22 mouse cellular contexts compared by ENCODE assay signal in the genomic region with DNA sequence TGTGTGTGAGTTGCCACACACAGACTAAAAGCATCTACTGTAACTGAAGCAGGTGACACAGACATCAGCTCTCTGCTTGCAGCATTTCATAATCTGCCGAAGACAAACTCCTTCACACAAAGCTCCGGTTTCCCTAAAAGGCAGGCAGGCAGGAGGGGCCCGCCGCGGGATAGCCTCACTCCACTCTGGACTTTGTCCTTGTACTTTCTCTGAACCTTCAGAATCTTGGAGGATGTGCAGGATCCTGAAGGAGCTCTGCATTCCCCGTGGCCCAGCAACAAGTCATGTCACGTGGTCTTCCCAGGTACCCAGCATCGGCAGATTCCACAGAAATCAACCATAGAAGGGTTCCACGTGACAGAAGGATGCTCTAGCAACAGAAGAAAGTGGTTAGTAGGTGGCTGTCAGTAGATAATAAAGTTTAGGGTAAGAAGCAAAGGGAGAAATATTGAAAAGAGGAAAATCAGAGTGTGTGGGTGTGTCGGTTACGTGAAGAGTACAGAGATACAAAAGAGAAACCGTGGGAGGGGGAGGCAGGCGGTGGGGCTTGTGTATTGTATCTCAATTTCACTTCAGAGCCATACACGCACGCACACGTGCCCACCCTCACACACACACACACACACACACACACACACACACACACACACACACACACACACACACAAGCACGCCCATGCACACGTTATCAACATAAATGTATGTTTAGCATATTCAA. TPM values are rescaled to one million over a fixed set of nuclear protein-coding genes. Genes with fewer than 3 reads are reported as not detected.
DNase-seq lines count a peak whose midpoint lies in the region; ATAC-seq and TF ChIP-seq lines count a peak whose summit lies in the region.
"Had no signal": no experiment of that assay in that cellular context is flagged by ENCODE, and none has a peak within 500 bp of the region (broad histone marks: within the 10 kb centered on the region; RNA-seq: fewer than 3 reads in every experiment).

No protein-coding gene starts in this region.

- no peak for DNase-seq in forebrain, postnatal 0 days
- DNase-seq in left cerebral cortex, adult 11 months (ENCODE audit: low spot score) = peak; percentile 42
- DNase-seq in left cerebral cortex, postnatal 10 days (ENCODE audit: extremely low spot score in 1 of 2, low spot score in 2 of 2) = no peak
- DNase-seq in right cerebral cortex, postnatal 36 days (ENCODE audit: low spot score in 2 of 2) = peak; percentile 28 to 34
- DNase-seq in urinary bladder, adult 2 months (ENCODE audit: low spot score) = no peak
- no peak for DNase-seq in gastrocnemius, adult 2 months
- DNase-seq: adrenal gland, adult 8-10 months; cerebellum, postnatal 10 days; gastrocnemius, postnatal 10 days; lung, embryonic 14.5 days; thymus, postnatal 14 days had no signal

- WGBS in forebrain, postnatal 0 days = 81% methylated on average over 18 of the region's 18 CpGs
- 84% methylated on average over 18 of the region's 18 CpGs for WGBS in forebrain, embryonic 15.5 days
- 65% methylated on average over 18 of the region's 18 CpGs for WGBS in intestine, embryonic 16.5 days

- H3K4me2 ChIP-seq in forebrain, postnatal 0 days (ENCODE audit: low read depth) = no peak overlapping the region
- no peak overlapping the region for H3K4me2 ChIP-seq in forebrain, embryonic 15.5 days (replicated peaks)
- no peak overlapping the region for H3K4me2 ChIP-seq in intestine, embryonic 16.5 days (ENCODE audit: low read depth, low read length)
- H3K4me2 ChIP-seq: lung, embryonic 14.5 days; neural tube, embryonic 13.5 days had no signal

- no peaks in the 10 kb centered on the region for H3K27me3 ChIP-seq in forebrain, postnatal 0 days (ENCODE audit: insufficient read depth, low read length)
- H3K27me3 ChIP-seq in forebrain, embryonic 15.5 days = no peaks in the 10 kb centered on the region
- no peaks in the 10 kb centered on the region for H3K27me3 ChIP-seq in intestine, embryonic 16.5 days (replicated peaks; ENCODE audit: control insufficient read depth, insufficient read depth, low read length)
- H3K27me3 ChIP-seq: neural tube, embryonic 13.5 days had no signal

- ATAC-seq in forebrain, postnatal 0 days = peak; percentile 32; the same call in 1 of the 2 replicates
- no peak for ATAC-seq in forebrain, embryonic 15.5 days (replicated peaks)
- peak; percentile 73 for ATAC-seq in intestine, embryonic 16.5 days
- ATAC-seq: hindbrain, postnatal 0 days had no signal

- H3K4me1 ChIP-seq in forebrain, postnatal 0 days (ENCODE audit: insufficient read depth) = no peaks in the 10 kb centered on the region
- H3K4me1 ChIP-seq in forebrain, embryonic 15.5 days = no peaks in the 10 kb centered on the region
- H3K4me1 ChIP-seq in intestine, embryonic 16.5 days (ENCODE audit: control insufficient read depth, insufficient read depth, low read length) = no peaks in the 10 kb centered on the region
- H3K4me1 ChIP-seq: heart, embryonic 10.5 days; neural tube, embryonic 13.5 days had no signal

- no peaks in the 10 kb centered on the region for H3K36me3 ChIP-seq in forebrain, postnatal 0 days (ENCODE audit: insufficient read depth)
- no peaks in the 10 kb centered on the region for H3K36me3 ChIP-seq in forebrain, embryonic 15.5 days
- H3K36me3 ChIP-seq in intestine, embryonic 16.5 days (ENCODE audit: control insufficient read depth, insufficient read depth, low read length) = no peaks in the 10 kb centered on the region
- H3K36me3 ChIP-seq: heart, embryonic 10.5 days; neural tube, embryonic 13.5 days had no signal

- H3K9ac ChIP-seq in forebrain, postnatal 0 days = no peak overlapping the region
- no peak overlapping the region for H3K9ac ChIP-seq in forebrain, embryonic 15.5 days (replicated peaks)
- no peak overlapping the region for H3K9ac ChIP-seq in intestine, embryonic 16.5 days (ENCODE audit: low read depth, low read length)
- H3K9ac ChIP-seq: lung, embryonic 14.5 days; neural tube, embryonic 13.5 days had no signal

- intact Hi-C loops in left cerebral cortex, postnatal 10 days (cut with DNase I) = no loop called here
- intact Hi-C loops in gastrocnemius, adult 2 months (cut with DNase I) = no loop called here

- TF ChIP-seq CTCF in forebrain, postnatal 0 days (IDR thresholded peaks at IDR 0.05; ENCODE audit: low read depth) = no peak
- TF ChIP-seq CTCF in gastrocnemius, adult 2 months (IDR thresholded peaks at IDR 0.05) = no peak

- no peak overlapping the region for H3K4me3 ChIP-seq in forebrain, postnatal 0 days (ENCODE audit: low read depth, low read length)
- H3K4me3 ChIP-seq in forebrain, embryonic 15.5 days = no peak overlapping the region
- H3K4me3 ChIP-seq in intestine, embryonic 16.5 days (ENCODE audit: low read length) = no peak overlapping the region
- no peak overlapping the region for H3K4me3 ChIP-seq in gastrocnemius, adult 2 months
- H3K4me3 ChIP-seq: heart, embryonic 10.5 days; neural tube, embryonic 13.5 days had no signal

- no peaks in the 10 kb centered on the region for H3K9me3 ChIP-seq in forebrain, postnatal 0 days (ENCODE audit: low read length)
- H3K9me3 ChIP-seq in forebrain, embryonic 15.5 days = no peaks in the 10 kb centered on the region
- H3K9me3 ChIP-seq in intestine, embryonic 16.5 days (ENCODE audit: control insufficient read depth, low read length) = 0 out of 2 replicates have a peak, but pooled peaks cover 5% of the 10 kb centered on the region
- H3K9me3 ChIP-seq: heart, embryonic 10.5 days; neural tube, embryonic 13.5 days had no signal

- no peak overlapping the region for H3K27ac ChIP-seq in forebrain, postnatal 0 days (ENCODE audit: low read depth, low read length)
- H3K27ac ChIP-seq in forebrain, embryonic 15.5 days (replicated peaks) = no peak overlapping the region
- no peak overlapping the region for H3K27ac ChIP-seq in intestine, embryonic 16.5 days (ENCODE audit: low read length)
- H3K27ac ChIP-seq in gastrocnemius, adult 2 months = no peak overlapping the region
- H3K27ac ChIP-seq: heart, embryonic 10.5 days; hindbrain, postnatal 0 days; neural tube, embryonic 13.5 days had no signal

RNA-seq across cellular contexts. Expression of a gene that starts 16.6 kb away (rescaled TPM):
- 0.54 TPM in 1 of 2 replicates, not detected in the other for total RNA-seq in forebrain, postnatal 0 days (2014; rRNA removed)
- 0.92 and 0.94 TPM in 2 replicates for polyA plus RNA-seq in forebrain, postnatal 0 days (2015; fragmentation: Nextera tagmentation; extraction: Ambion mirVana)
- 0.23 and 0.66 TPM in 2 replicates for polyA plus RNA-seq in forebrain, embryonic 15.5 days (2015; fragmentation: Nextera tagmentation; extraction: Ambion mirVana)
- total RNA-seq in left cerebral cortex, postnatal 10 days (2021) = under 1 TPM; 0.62 to 0.89 TPM
- not detected in 2 replicates for polyA plus RNA-seq in intestine, embryonic 16.5 days (2015; fragmentation: Nextera tagmentation; extraction: Ambion mirVana)
- polyA plus RNA-seq in urinary bladder, adult 2 months (2012; rRNA removed) = not detected in 2 replicates
- total RNA-seq in gastrocnemius, adult 2 months (2021) = not detected
- total RNA-seq: adrenal gland, adult 8-10 months; gastrocnemius, postnatal 10 days; heart, postnatal 25 days; liver, adult 2 months; megakaryocyte progenitor cell, adult 5-6 weeks; midbrain, postnatal 0 days had no signal
- polyA plus RNA-seq: embryonic facial prominence, embryonic 11.5 days; heart, embryonic 10.5 days; liver, adult 2 months; lung, embryonic 14.5 days; neural tube, embryonic 13.5 days had no signal

RNA-seq across cellular contexts. Expression of a gene that starts 39.2 kb away (rescaled TPM):
- total RNA-seq in forebrain, postnatal 0 days (2014; rRNA removed) = 0.05 and 0.08 TPM in 2 replicates
- polyA plus RNA-seq in forebrain, postnatal 0 days (2015; fragmentation: Nextera tagmentation; extraction: Ambion mirVana) = 0.08 and 0.12 TPM in 2 replicates
- 0.15 and 0.17 TPM in 2 replicates for polyA plus RNA-seq in forebrain, embryonic 15.5 days (2015; fragmentation: Nextera tagmentation; extraction: Ambion mirVana)
- under 1 TPM in 1 of 2 experiments, not detected in 1; 0.08 TPM for total RNA-seq in left cerebral cortex, postnatal 10 days (2021)
- 0.07 and 0.10 TPM in 2 replicates for polyA plus RNA-seq in intestine, embryonic 16.5 days (2015; fragmentation: Nextera tagmentation; extraction: Ambion mirVana)
- 0.06 and 0.08 TPM in 2 replicates for polyA plus RNA-seq in urinary bladder, adult 2 months (2012; rRNA removed)
- total RNA-seq in gastrocnemius, adult 2 months (2021) = not detected
- total RNA-seq: gastrocnemius, postnatal 10 days; heart, postnatal 25 days; layer of hippocampus, postnatal 14 days; megakaryocyte progenitor cell, adult 5-6 weeks had no signal
- polyA plus RNA-seq: embryonic facial prominence, embryonic 11.5 days; heart, embryonic 10.5 days; lung, embryonic 14.5 days; neural tube, embryonic 13.5 days had no signal

RNA-seq across cellular contexts. Expression of a gene that starts 45.7 kb away (rescaled TPM):
- total RNA-seq in forebrain, postnatal 0 days (2014; rRNA removed) = 22.6 and 30.5 TPM in 2 replicates
- 9.3 and 13.6 TPM in 2 replicates for polyA plus RNA-seq in forebrain, postnatal 0 days (2015; fragmentation: Nextera tagmentation; extraction: Ambion mirVana)
- 10.5 and 10.6 TPM in 2 replicates for polyA plus RNA-seq in forebrain, embryonic 15.5 days (2015; fragmentation: Nextera tagmentation; extraction: Ambion mirVana)
- 1 to 10 TPM; 4.7 to 8.8 TPM for total RNA-seq in left cerebral cortex, postnatal 10 days (2021)
- polyA plus RNA-seq in intestine, embryonic 16.5 days (2015; fragmentation: Nextera tagmentation; extraction: Ambion mirVana) = 4.3 and 4.4 TPM in 2 replicates
- 0.75 and 0.78 TPM in 2 replicates for polyA plus RNA-seq in urinary bladder, adult 2 months (2012; rRNA removed)
- under 1 TPM in 1 of 2 experiments, not detected in 1; 0.10 TPM for total RNA-seq in gastrocnemius, adult 2 months (2021)
- total RNA-seq: heart, postnatal 25 days; megakaryocyte progenitor cell, adult 5-6 weeks had no signal

Comparison
In these comparisons a context has a peak if more than half of its experiments do, and no peak if none do; other contexts are left out.
1. DNase-seq: peak in left cerebral cortex, adult 11 months (single experiment) and right cerebral cortex, postnatal 36 days (2 of 2); none in forebrain, postnatal 0 days (single experiment), left cerebral cortex, postnatal 10 days (0 of 2), urinary bladder, adult 2 months (single experiment) and gastrocnemius, adult 2 months (single experiment).